Mouse (Mus musculus): ENCODE results near the gene Osbpl8.

GRCm38 (mm10) chr10:111165219-111165981 is 848 bp downstream of the Osbpl8 start:
- TF ChIP-seq CTCF (IDR thresholded peaks at IDR 0.05; ENCODE audit: extremely low read depth, insufficient read depth, insufficient read length, insufficient replicate concordance) = no peak
- no peak for TF ChIP-seq POLR2A (IDR thresholded peaks at IDR 0.05; ENCODE audit: low read depth, low read length)
